Mouse (Mus musculus) liver, postnatal 0 days (tissue): ENCODE data around the gene Mrps12. TPM values are rescaled to one million over a fixed set of nuclear protein-coding genes. Genes with fewer than 3 reads are reported as not detected.

Experiments
- ATAC-seq: fragments of 200-750 bp; cut with Nextera tagmentation; 2 replicates; pipeline ENCODE4 v1.8.0; 2017; ENCODE audit warnings: mild to moderate bottlenecking, moderate library complexity
- DNase-seq: peaks from one replicate; pipeline ENCODE4 v3.0.0-alpha.2; 2016
- H3K27ac ChIP-seq: fragments of 300-500 bp; sonication (generic); 2 replicates; pipeline ENCODE4 v1.5.1; 2014; ENCODE audit warnings: antibody characterized with exemption, moderate library complexity, mild to moderate bottlenecking, low read depth
- H3K27me3 ChIP-seq: fragments of 300-500 bp; sonication (generic); 2 replicates; pipeline ENCODE4 v1.6.1; 2014; ENCODE audit warnings: low read length, control low read depth, mixed read lengths; ENCODE audit not compliant: insufficient read depth
- H3K36me3 ChIP-seq: fragments of 300-500 bp; sonication (generic); replicated peaks from 2 replicates; pipeline ENCODE4 v1.6.1; 2014; ENCODE audit warnings: mild to moderate bottlenecking, control low read depth, low read length, moderate library complexity, mixed read lengths; ENCODE audit not compliant: insufficient read depth
- H3K4me1 ChIP-seq: fragments of 300-500 bp; sonication (generic); 2 replicates; pipeline ENCODE4 v1.6.1; 2014; ENCODE audit warnings: antibody characterized with exemption, mild to moderate bottlenecking, control low read depth; ENCODE audit not compliant: insufficient read depth
- H3K4me2 ChIP-seq: fragments of 300-500 bp; sonication (generic); 2 replicates; pipeline ENCODE4 v1.6.1; 2014; ENCODE audit warnings: low read depth, mild to moderate bottlenecking, low read length, moderate library complexity, mixed read lengths
- H3K4me3 ChIP-seq: fragments of 300-500 bp; sonication (generic); 2 replicates; pipeline ENCODE4 v1.5.1; 2014; ENCODE audit warnings: low read depth, low read length
- H3K9ac ChIP-seq: fragments of 300-500 bp; sonication (generic); replicated peaks from 2 replicates; pipeline ENCODE4 v1.6.1; 2014; ENCODE audit warnings: mild to moderate bottlenecking, moderate library complexity
- H3K9me3 ChIP-seq: fragments of 300-500 bp; sonication (generic); 2 replicates; pipeline ENCODE4 v1.6.1; 2016; ENCODE audit warnings: mild to moderate bottlenecking, control low read depth, low read length, mixed read lengths
- CTCF ChIP-seq: sonication (generic); IDR thresholded peaks from 2 replicates; pipeline ENCODE4 v1.5.1; 2016; ENCODE audit warnings: antibody characterized with exemption, low read depth
- EP300 ChIP-seq: IDR thresholded peaks from 2 replicates; pipeline ENCODE4 v1.6.1; 2016; ENCODE audit warnings: antibody characterized with exemption, low read depth, mild to moderate bottlenecking
- WGBS: fragments of 180-500 bp; shearing (Covaris S2); extraction: QIAGEN DNeasy Blood & Tissue Kit; methylation state at CpG from one replicate; pipeline ENCODE4 v1.1.7; 2014; ENCODE audit not compliant: insufficient replicate concordance; 5-methylcytosine and 5-hydroxymethylcytosine counted together
- polyA plus RNA-seq: library from polyadenylated mRNA; unstranded; fragments of >200 nt; fragmentation: Nextera tagmentation; extraction: Ambion mirVana; gene quantifications from 2 replicates; pipeline ENCODE4 v1.2.1, GENCODE M21; 2015

The Mrps12 gene
- polyA plus RNA-seq, 1 experiment from 2014 or later, result 77.2 TPM

GRCm38 (mm10) chr7:28773163-28773562, 31.5 kb upstream of the Mrps12 start:
- Histone ChIP-seq H3K27ac (no peak overlapping the region), H3K9me3 (no peaks in the 10 kb centered on the region), H3K36me3 (peaks cover 5% of the 10 kb centered on the region), H3K9ac (no peak overlapping the region), H3K4me3 (no peak overlapping the region), H3K4me1 (no peaks in the 10 kb centered on the region; the same call in 1 of the 2 replicates), H3K4me2 (no peak overlapping the region), H3K27me3 (no peaks in the 10 kb centered on the region)
- TF ChIP-seq EP300, result no peak
- no peak for TF ChIP-seq CTCF
- ATAC-seq, result no peak
- WGBS, result 73% methylated on average over 3 of the region's 3 CpGs
- DNase-seq, result no peak

GRCm38 (mm10) chr7:28771867-28772266, 30.2 kb upstream of the Mrps12 start:
- H3K36me3 ChIP-seq, result peaks cover 5% of the 10 kb centered on the region
- H3K4me1 ChIP-seq, result peaks cover 11% of the 10 kb centered on the region
- no peaks in the 10 kb centered on the region for H3K27me3 ChIP-seq
- no peak overlapping the region for H3K9ac ChIP-seq
- no peaks in the 10 kb centered on the region for H3K9me3 ChIP-seq
- 87% methylated on average over 11 of the region's 11 CpGs for WGBS
- no peak overlapping the region for H3K4me2 ChIP-seq
- DNase-seq (no peak), ATAC-seq (no peak)
- no peak overlapping the region for H3K4me3 ChIP-seq
- TF ChIP-seq EP300, result no peak
- TF ChIP-seq CTCF, result no peak
- H3K27ac ChIP-seq, result no peak overlapping the region

- H3K9ac ChIP-seq, result no peak overlapping the region
These were observed 28.7 kb upstream of the Mrps12 start for GRCm38 (mm10) chr7:28770309-28770708.

GRCm38 (mm10) chr7:28769414-28769958, 27.9 kb upstream of the Mrps12 start:
- Histone ChIP-seq H3K27me3 (no peaks in the 10 kb centered on the region), H3K4me3 (no peak overlapping the region), H3K4me2 (no peak overlapping the region), H3K36me3 (peaks cover 2% of the 10 kb centered on the region; the same call in 1 of the 2 replicates), H3K4me1 (peaks cover 23% of the 10 kb centered on the region), H3K9me3 (no peaks in the 10 kb centered on the region), H3K9ac (no peak overlapping the region), H3K27ac (no peak overlapping the region)
- TF ChIP-seq CTCF (no peak), EP300 (no peak; the same call in 1 of the 2 replicates)
- ATAC-seq (no peak), DNase-seq (no peak)
- 61% methylated on average over 9 of the region's 9 CpGs for WGBS

More at GRCm38 (mm10) chr7:28770309-28770708, 28.7 kb upstream of the Mrps12 start:
- Histone ChIP-seq H3K27me3 (no peaks in the 10 kb centered on the region), H3K4me3 (no peak overlapping the region), H3K27ac (no peak overlapping the region), H3K4me1 (peaks cover 18% of the 10 kb centered on the region), H3K4me2 (no peak overlapping the region), H3K9me3 (no peaks in the 10 kb centered on the region), H3K36me3 (peaks cover 2% of the 10 kb centered on the region; the same call in 1 of the 2 replicates)
- ATAC-seq (no peak), DNase-seq (no peak)
- TF ChIP-seq CTCF (no peak), EP300 (peak; percentile 51; the same call in 1 of the 2 replicates)
- 55% methylated on average over 3 of the region's 3 CpGs for WGBS

GRCm38 (mm10) chr7:28767462-28767965, 25.9 kb upstream of the Mrps12 start, which contains the start of gene Nfkbib:
TSS of gene Nfkbib (minus strand) at chr7:28767512.
- WGBS, result 70% methylated on average over 7 of the region's 7 CpGs

GRCm38 (mm10) chr7:28766910-28767309, 25.3 kb upstream of the Mrps12 start:
- 9% methylated on average over 14 of the region's 14 CpGs for WGBS
- H3K27me3 ChIP-seq, result no peaks in the 10 kb centered on the region
- H3K9ac ChIP-seq, result peak overlapping the region; percentile 73
- ATAC-seq (no peak), DNase-seq (no peak)
- H3K4me2 ChIP-seq, result peak overlapping the region; percentile 89
- no peak for TF ChIP-seq CTCF
- TF ChIP-seq EP300, result no peak
- no peak overlapping the region for H3K27ac ChIP-seq
- H3K36me3 ChIP-seq, result peaks cover 4% of the 10 kb centered on the region
- H3K4me1 ChIP-seq, result peaks cover 23% of the 10 kb centered on the region
- H3K9me3 ChIP-seq, result no peaks in the 10 kb centered on the region
- peak overlapping the region; percentile 73 for H3K4me3 ChIP-seq

More at GRCm38 (mm10) chr7:28767462-28767965, 25.9 kb upstream of the Mrps12 start, which contains the start of gene Nfkbib:
- peak within 1 kb of the TSS; percentile 73 for H3K4me3 ChIP-seq
- peak within 1 kb of the TSS; percentile 73 for H3K9ac ChIP-seq
- no peaks in the 10 kb centered on the region for H3K9me3 ChIP-seq
- TF ChIP-seq EP300, result no peak
- TF ChIP-seq CTCF, result no peak
- no peak for DNase-seq
- peaks cover 23% of the 10 kb centered on the region for H3K4me1 ChIP-seq
- H3K27ac ChIP-seq, result peak within 1 kb of the TSS; percentile 78; the same call in 1 of the 2 replicates
- peaks cover 5% of the 10 kb centered on the region; the same call in 1 of the 2 replicates for H3K36me3 ChIP-seq
- no peaks in the 10 kb centered on the region for H3K27me3 ChIP-seq
- no peak for ATAC-seq
- peak within 1 kb of the TSS; percentile 89 for H3K4me2 ChIP-seq
